Mouse (Mus musculus): Measurements from ENCODE around the gene BC051142. TPM values are rescaled to one million over a fixed set of nuclear protein-coding genes. Genes with fewer than 3 reads are reported as not detected.
A peak's percentile ranks its signal among the peaks of the same experiment; 100 is the strongest.

The BC051142 gene
- total and polyA plus RNA-seq, 2 experiments from 2014 or later = 7.8 to 9.2 TPM

GRCm38 (mm10) chr17:34420014-34420413 is 21.4 kb downstream of the BC051142 start:
- H3K9me3 ChIP-seq (ENCODE audit: low read length) = no peaks in the 10 kb centered on the region
- H3K27ac ChIP-seq (ENCODE audit: low read depth, low read length) = no peak overlapping the region
- H3K27me3 ChIP-seq (ENCODE audit: insufficient read depth, low read length) = no peaks in the 10 kb centered on the region
- H3K4me2 ChIP-seq (ENCODE audit: low read depth, low read length, poor library complexity, severe bottlenecking) = no peak overlapping the region
- no peak overlapping the region for H3K4me3 ChIP-seq (ENCODE audit: low read depth, low read length)
- WGBS = 78% methylated on average over 7 of the region's 7 CpGs
- TF ChIP-seq CTCF (IDR thresholded peaks at IDR 0.05) = no peak
- no peaks in the 10 kb centered on the region for H3K4me1 ChIP-seq (ENCODE audit: insufficient read depth, low read length)
- H3K9ac ChIP-seq (replicated peaks; ENCODE audit: low read length, poor library complexity, severe bottlenecking) = no peak overlapping the region
- ATAC-seq (ENCODE audit: low FRiP score) = no peak
- no peak for DNase-seq (ENCODE audit: low spot score)
- H3K36me3 ChIP-seq (ENCODE audit: insufficient read depth, low read length) = no peaks in the 10 kb centered on the region

DNA sequence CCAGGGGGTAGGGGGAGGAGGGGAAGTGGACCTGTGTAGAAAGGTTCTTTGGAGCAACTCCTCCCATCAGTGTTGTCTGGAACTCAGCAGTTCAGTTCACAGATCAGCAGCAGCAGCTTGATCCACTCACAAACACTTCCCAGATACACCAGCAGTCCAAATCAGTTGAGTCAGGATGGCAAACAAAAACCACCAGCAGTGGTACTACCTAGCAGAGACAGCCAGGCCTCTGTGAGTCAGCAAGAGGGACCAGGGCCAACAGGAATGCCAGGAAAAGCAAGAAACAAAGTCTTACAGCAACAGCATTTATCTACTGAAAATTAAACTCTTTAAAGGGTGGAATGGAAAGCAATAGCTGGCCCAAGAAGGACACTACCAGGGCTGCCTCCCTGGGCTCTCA is 29.0 kb downstream of the BC051142 start:
- no peak for ATAC-seq (ENCODE audit: low FRiP score)
- H3K4me1 ChIP-seq (ENCODE audit: insufficient read depth, low read length) = no peaks in the 10 kb centered on the region
- H3K9me3 ChIP-seq (ENCODE audit: low read length) = no peaks in the 10 kb centered on the region
- no peaks in the 10 kb centered on the region for H3K27me3 ChIP-seq (ENCODE audit: insufficient read depth, low read length)
- DNase-seq (ENCODE audit: low spot score) = no peak
- H3K9ac ChIP-seq (replicated peaks; ENCODE audit: low read length, poor library complexity, severe bottlenecking) = no peak overlapping the region
- TF ChIP-seq CTCF (IDR thresholded peaks at IDR 0.05) = no peak
- H3K4me2 ChIP-seq (ENCODE audit: low read depth, low read length, poor library complexity, severe bottlenecking) = no peak overlapping the region
- no peak overlapping the region for H3K27ac ChIP-seq (ENCODE audit: low read depth, low read length)
- no peak overlapping the region for H3K4me3 ChIP-seq (ENCODE audit: low read depth, low read length)
- no peaks in the 10 kb centered on the region for H3K36me3 ChIP-seq (ENCODE audit: insufficient read depth, low read length)

DNA sequence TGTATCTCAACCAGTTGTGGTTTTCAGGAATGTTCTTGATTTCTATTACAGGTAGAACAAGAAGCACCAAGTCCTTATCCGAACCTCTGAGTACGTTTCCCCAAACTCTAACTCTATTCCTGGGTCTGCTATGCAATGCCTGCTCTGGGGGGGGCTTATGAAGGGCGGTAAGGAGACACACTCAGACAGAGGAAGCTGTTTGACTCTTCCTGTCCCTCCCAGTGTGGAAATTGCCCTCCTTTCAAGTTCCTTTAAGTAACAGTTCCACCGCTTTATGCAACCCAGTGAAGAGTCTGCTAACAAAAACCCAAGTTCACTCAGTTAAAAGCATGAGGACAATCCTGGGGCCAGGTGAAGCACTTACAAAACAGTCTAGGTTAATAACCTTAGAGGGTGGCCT is 38.5 kb downstream of the BC051142 start:
- H3K9me3 ChIP-seq (ENCODE audit: low read length) = no peaks in the 10 kb centered on the region
- ATAC-seq (ENCODE audit: low FRiP score) (no peak), DNase-seq (ENCODE audit: low spot score) (no peak)
- H3K27ac ChIP-seq (ENCODE audit: low read depth, low read length) = no peak overlapping the region
- H3K9ac ChIP-seq (replicated peaks; ENCODE audit: low read length, poor library complexity, severe bottlenecking) = no peak overlapping the region
- TF ChIP-seq CTCF (IDR thresholded peaks at IDR 0.05) = no peak
- no peaks in the 10 kb centered on the region for H3K36me3 ChIP-seq (ENCODE audit: insufficient read depth, low read length)
- H3K4me3 ChIP-seq (ENCODE audit: low read depth, low read length) = no peak overlapping the region
- no peaks in the 10 kb centered on the region for H3K27me3 ChIP-seq (ENCODE audit: insufficient read depth, low read length)
- no peak overlapping the region for H3K4me2 ChIP-seq (ENCODE audit: low read depth, low read length, poor library complexity, severe bottlenecking)
- no peaks in the 10 kb centered on the region for H3K4me1 ChIP-seq (ENCODE audit: insufficient read depth, low read length)
- 75% methylated on average over 4 of the region's 4 CpGs for WGBS

DNA sequence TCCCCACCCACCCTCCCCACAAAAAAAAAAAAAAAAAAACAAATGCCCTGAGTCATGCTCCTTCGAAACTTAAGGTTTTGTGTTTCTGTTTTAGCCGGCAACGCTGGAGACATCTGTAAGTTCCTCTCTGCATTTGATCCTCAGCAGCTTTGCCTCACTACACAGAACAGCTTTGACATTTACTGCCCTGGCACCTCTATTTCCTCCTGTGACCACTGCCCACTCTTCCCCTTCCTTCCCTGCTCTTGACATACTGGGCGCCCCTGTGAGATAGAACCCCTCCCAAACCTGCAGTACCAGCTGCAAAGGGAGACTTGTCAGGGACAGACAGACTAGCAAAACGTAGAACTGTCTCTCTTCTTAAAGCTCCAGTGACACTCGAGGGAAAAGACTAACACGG is 39.0 kb downstream of the BC051142 start:
- no peak overlapping the region for H3K4me3 ChIP-seq (ENCODE audit: low read depth, low read length)
- H3K9me3 ChIP-seq (ENCODE audit: low read length) = no peaks in the 10 kb centered on the region
- DNase-seq (ENCODE audit: low spot score) = no peak
- 66% methylated on average over 7 of the region's 7 CpGs for WGBS
- H3K36me3 ChIP-seq (ENCODE audit: insufficient read depth, low read length) = no peaks in the 10 kb centered on the region
- H3K27me3 ChIP-seq (ENCODE audit: insufficient read depth, low read length) = no peaks in the 10 kb centered on the region
- H3K4me2 ChIP-seq (ENCODE audit: low read depth, low read length, poor library complexity, severe bottlenecking) = no peak overlapping the region
- no peak for TF ChIP-seq CTCF (IDR thresholded peaks at IDR 0.05)
- no peak overlapping the region for H3K9ac ChIP-seq (replicated peaks; ENCODE audit: low read length, poor library complexity, severe bottlenecking)
- no peaks in the 10 kb centered on the region for H3K4me1 ChIP-seq (ENCODE audit: insufficient read depth, low read length)
- H3K27ac ChIP-seq (ENCODE audit: low read depth, low read length) = no peak overlapping the region
- ATAC-seq (ENCODE audit: low FRiP score) = no peak

GRCm38 (mm10) chr17:34438588-34438987 is 40.0 kb downstream of the BC051142 start:
- Histone ChIP-seq H3K27ac (ENCODE audit: low read depth, low read length) (no peak overlapping the region), H3K9me3 (ENCODE audit: low read length) (no peaks in the 10 kb centered on the region), H3K4me2 (ENCODE audit: low read depth, low read length, poor library complexity, severe bottlenecking) (no peak overlapping the region), H3K36me3 (ENCODE audit: insufficient read depth, low read length) (no peaks in the 10 kb centered on the region), H3K4me1 (ENCODE audit: insufficient read depth, low read length) (no peaks in the 10 kb centered on the region), H3K9ac (replicated peaks; ENCODE audit: low read length, poor library complexity, severe bottlenecking) (no peak overlapping the region), H3K4me3 (ENCODE audit: low read depth, low read length) (no peak overlapping the region), H3K27me3 (ENCODE audit: insufficient read depth, low read length) (no peaks in the 10 kb centered on the region)
- WGBS = 56% methylated on average over 1 of the region's 1 CpGs
- no peak for TF ChIP-seq CTCF (IDR thresholded peaks at IDR 0.05)
- no peak for DNase-seq (ENCODE audit: low spot score)
- no peak for ATAC-seq (ENCODE audit: low FRiP score)

GRCm38 (mm10) chr17:34439795-34440194 is 41.2 kb downstream of the BC051142 start:
- 48% methylated on average over 3 of the region's 3 CpGs for WGBS

More at GRCm38 (mm10) chr17:34439795-34440194, 41.2 kb downstream of the BC051142 start:
- H3K36me3 ChIP-seq (ENCODE audit: insufficient read depth, low read length) = no peaks in the 10 kb centered on the region
- no peak overlapping the region for H3K4me2 ChIP-seq (ENCODE audit: low read depth, low read length, poor library complexity, severe bottlenecking)
- ATAC-seq (ENCODE audit: low FRiP score) (no peak), DNase-seq (ENCODE audit: low spot score) (peak; percentile 53)
- H3K4me1 ChIP-seq (ENCODE audit: insufficient read depth, low read length) = no peaks in the 10 kb centered on the region
- no peaks in the 10 kb centered on the region for H3K27me3 ChIP-seq (ENCODE audit: insufficient read depth, low read length)
- no peak overlapping the region for H3K27ac ChIP-seq (ENCODE audit: low read depth, low read length)
- H3K9ac ChIP-seq (replicated peaks; ENCODE audit: low read length, poor library complexity, severe bottlenecking) = no peak overlapping the region
- TF ChIP-seq CTCF (IDR thresholded peaks at IDR 0.05) = peak; percentile 80
- no peak overlapping the region for H3K4me3 ChIP-seq (ENCODE audit: low read depth, low read length)
- no peaks in the 10 kb centered on the region for H3K9me3 ChIP-seq (ENCODE audit: low read length)

All from midbrain, postnatal 0 days (tissue).